Mouse (Mus musculus) heart, embryonic 13.5 days (tissue): ENCODE data around the gene Enpp3. TPM values are rescaled to one million over a fixed set of nuclear protein-coding genes. Genes with fewer than 3 reads are reported as not detected.

Experiments used
- ATAC-seq: fragments of 200-750 bp; cut with Nextera tagmentation; 2 replicates; pipeline ENCODE4 v1.8.0; 2017; ENCODE audit warnings: moderate TSS enrichment; ENCODE audit not compliant: insufficient number of reproducible peaks, low FRiP score, low TSS enrichment; ENCODE audit errors: extremely low read depth
- H3K27ac ChIP-seq: fragments of 300-500 bp; sonication (generic); replicated peaks from 2 replicates; pipeline ENCODE4 v1.5.1; 2015; ENCODE audit warnings: moderate library complexity, mild to moderate bottlenecking, inconsistent platforms
- H3K27me3 ChIP-seq: fragments of 300-500 bp; sonication (generic); replicated peaks from 2 replicates; pipeline ENCODE4 v1.6.1; 2015; ENCODE audit warnings: mild to moderate bottlenecking, inconsistent platforms
- H3K36me3 ChIP-seq: fragments of 300-500 bp; sonication (generic); 2 replicates; pipeline ENCODE4 v1.6.1; 2015; ENCODE audit warnings: mild to moderate bottlenecking, inconsistent platforms
- H3K4me1 ChIP-seq: fragments of 300-500 bp; sonication (generic); 2 replicates; pipeline ENCODE4 v1.6.1; 2015; ENCODE audit warnings: inconsistent platforms
- H3K4me2 ChIP-seq: fragments of 300-500 bp; sonication (generic); 2 replicates; pipeline ENCODE4 v1.6.1; 2015; ENCODE audit warnings: inconsistent platforms, mild to moderate bottlenecking, moderate library complexity
- H3K4me3 ChIP-seq: fragments of 300-500 bp; sonication (generic); 2 replicates; pipeline ENCODE4 v1.5.1; 2015; ENCODE audit warnings: moderate library complexity, mild to moderate bottlenecking, inconsistent platforms
- H3K9ac ChIP-seq: fragments of 300-500 bp; sonication (generic); 2 replicates; pipeline ENCODE4 v1.6.1; 2015; ENCODE audit warnings: inconsistent platforms, mild to moderate bottlenecking, moderate library complexity
- H3K9me3 ChIP-seq: fragments of 300-500 bp; sonication (generic); 2 replicates; pipeline ENCODE4 v1.6.1; 2016; ENCODE audit warnings: inconsistent platforms
- WGBS: fragments of 180-500 bp; shearing (Covaris S2); methylation state at CpG from one replicate; pipeline ENCODE4 v1.1.7; 2015; ENCODE audit warnings: mixed read lengths; 5-methylcytosine and 5-hydroxymethylcytosine counted together
- polyA plus RNA-seq: library from polyadenylated mRNA; unstranded; fragments of >200 nt; fragmentation: Nextera tagmentation; extraction: Ambion mirVana; gene quantifications from 2 replicates; pipeline ENCODE4 v1.2.1, GENCODE M21; 2015

Gene Enpp3
- polyA plus RNA-seq, 1 experiment from 2014 or later = 2.1 TPM

GRCm38 (mm10) chr10:24725197-24725596 lies 117.4 kb downstream of the Enpp3 start:
- Histone ChIP-seq H3K4me2 (no peak overlapping the region), H3K4me3 (no peak overlapping the region), H3K9me3 (no peaks in the 10 kb centered on the region), H3K36me3 (no peaks in the 10 kb centered on the region), H3K4me1 (no peaks in the 10 kb centered on the region), H3K9ac (no peak overlapping the region), H3K27ac (no peak overlapping the region), H3K27me3 (no peaks in the 10 kb centered on the region)
- WGBS = 83% methylated on average over 2 of the region's 2 CpGs
- no peak for ATAC-seq

Other genes starting within 250 kb of the Enpp3 start
- 35.6 and 36.8 TPM in 2 replicates for gene Ccn2, start 247.4 kb downstream of the Enpp3 start, polyA plus RNA-seq
- 4.1 and 4.3 TPM in 2 replicates for gene Enpp1, start 130.7 kb downstream of the Enpp3 start, polyA plus RNA-seq
- gene Med23, start 27.2 kb upstream of the Enpp3 start, polyA plus RNA-seq = 11.7 and 13.0 TPM in 2 replicates
- 0.60 and 0.74 TPM in 2 replicates for gene Arg1, start 84.7 kb upstream of the Enpp3 start, polyA plus RNA-seq